ENCODE assay signal across 8 mouse cellular contexts in genomic region chr15:32245837-32246670, GRCm38 (mm10). TPM values are rescaled to one million over a fixed set of nuclear protein-coding genes. Genes with fewer than 3 reads are reported as not detected.
A peak's percentile ranks its signal among the peaks of the same experiment; 100 is the strongest.
DNase-seq lines count a peak whose midpoint lies in the region; TF ChIP-seq lines count a peak whose summit lies in the region.

No protein-coding gene starts in this region.

- no peak for TF ChIP-seq POLR2A in cortical plate, adult 2 months (IDR thresholded peaks at IDR 0.05; ENCODE audit: extremely low read depth, insufficient read depth, low read length)

- no peaks in the 10 kb centered on the region for H3K4me1 ChIP-seq in cortical plate, adult 2 months (ENCODE audit: control insufficient read depth, insufficient read depth, low read length)

- peak overlapping the region; percentile 57 for H3K4me3 ChIP-seq in cortical plate, adult 2 months (ENCODE audit: insufficient read depth, low read length)

- DNase-seq in adrenal gland, adult 18-20 months (ENCODE audit: low spot score in 2 of 2): peak; percentile 89 to 90
- peak; percentile 85 for DNase-seq in gastrocnemius, postnatal 14 days
- peak; percentile 85 for DNase-seq in hindlimb bud, embryonic 11.5 days (ENCODE audit: extremely low spot score, low read depth, low spot score)
- peak; percentile 89 to 91 for DNase-seq in left cerebral cortex, adult 18-20 months (ENCODE audit: low spot score in 2 of 2)
- DNase-seq in lung, postnatal 25 days (ENCODE audit: low spot score): peak; percentile 78
- peak; percentile 93 to 94 for DNase-seq in right cerebral cortex, adult 2 months (ENCODE audit: low spot score in 2 of 2)
- peak; percentile 85 for DNase-seq in yolk sac, embryonic 10.5 days (ENCODE audit: low spot score)

- intact Hi-C loops in gastrocnemius, postnatal 14 days (cut with DNase I; ENCODE audit: low total_unique reads): loop anchor here (5.0 to 10.0 kb wide), 2 partner anchors 191 to 479 kb away; no protein-coding TSS in a partner anchor

- H3K27ac ChIP-seq in cortical plate, adult 2 months (ENCODE audit: insufficient read depth, low read length): no peak overlapping the region

- TF ChIP-seq CTCF in cortical plate, adult 2 months (IDR thresholded peaks at IDR 0.05; ENCODE audit: extremely low read depth, insufficient read depth, low read length): peak; percentile 70

RNA-seq across cellular contexts. Expression of gene Sema5a, which starts 1.4 kb away (rescaled TPM):
- 10 to 100 TPM; 13.3 to 13.6 TPM for total RNA-seq in adrenal gland, adult 18-20 months (2021)
- polyA plus RNA-seq in cortical plate, adult 2 months (2012; rRNA removed): 7.8 and 9.0 TPM in 2 replicates
- 10 to 100 TPM in 1 of 2 experiments, 1 to 10 TPM in 1; 9.0 to 15.5 TPM for total RNA-seq in gastrocnemius, postnatal 14 days (2021)
- total RNA-seq in left cerebral cortex, adult 18-20 months (2021): 10 to 100 TPM; 15.5 to 18.0 TPM
